Mouse (Mus musculus) heart, embryonic 12.5 days (tissue): ENCODE measurements at regions not wholly inside any gene's neighbourhood (a gene's known extent, or its start where the extent isn't known, plus 50 kb on each side); places are given as distances from the start of the nearest gene placed in this dataset.

Experiments used
- ATAC-seq: fragments of 200-750 bp; cut with Nextera tagmentation; 2 replicates; pipeline ENCODE4 v1.8.0; 2017; ENCODE audit warnings: moderate TSS enrichment, moderate library complexity; ENCODE audit not compliant: insufficient number of reproducible peaks, low FRiP score
- H3K27ac ChIP-seq: fragments of 300-500 bp; sonication (generic); 2 replicates; pipeline ENCODE4 v1.5.1; 2016; ENCODE audit warnings: mild to moderate bottlenecking, moderate library complexity; ENCODE audit not compliant: poor library complexity, severe bottlenecking
- H3K27me3 ChIP-seq: fragments of 300-500 bp; sonication (generic); replicated peaks from 2 replicates; pipeline ENCODE4 v1.6.1; 2016; ENCODE audit warnings: mild to moderate bottlenecking, moderate library complexity
- H3K36me3 ChIP-seq: fragments of 300-500 bp; sonication (generic); 2 replicates; pipeline ENCODE4 v1.6.1; 2016; ENCODE audit warnings: mild to moderate bottlenecking, moderate library complexity
- H3K4me1 ChIP-seq: fragments of 300-500 bp; sonication (generic); replicated peaks from 2 replicates; pipeline ENCODE4 v1.6.1; 2016; ENCODE audit warnings: mild to moderate bottlenecking
- H3K4me2 ChIP-seq: fragments of 300-500 bp; sonication (generic); 2 replicates; pipeline ENCODE4 v1.6.1; 2016; ENCODE audit warnings: mild to moderate bottlenecking, moderate library complexity
- H3K4me3 ChIP-seq: fragments of 300-500 bp; sonication (generic); 2 replicates; pipeline ENCODE4 v1.5.1; 2016; ENCODE audit warnings: mild to moderate bottlenecking
- H3K9ac ChIP-seq: fragments of 300-500 bp; sonication (generic); 2 replicates; pipeline ENCODE4 v1.6.1; 2016; ENCODE audit warnings: mild to moderate bottlenecking, moderate library complexity
- H3K9me3 ChIP-seq: fragments of 300-500 bp; sonication (generic); replicated peaks from 2 replicates; pipeline ENCODE4 v1.6.1; 2016; ENCODE audit warnings: mild to moderate bottlenecking, moderate library complexity
- WGBS: fragments of 180-500 bp; shearing (Covaris S2); methylation state at CpG from one replicate; pipeline ENCODE4 v1.1.7; 2016; 5-methylcytosine and 5-hydroxymethylcytosine counted together

GRCm38 (mm10) chr5:100268111-100268878 lies 108.7 kb upstream of the Tmem150c start:
- Histone ChIP-seq H3K36me3 (no peaks in the 10 kb centered on the region), H3K4me3 (no peak overlapping the region), H3K9me3 (peaks cover 11% of the 10 kb centered on the region; the same call in 1 of the 2 replicates), H3K4me2 (no peak overlapping the region), H3K27me3 (no peaks in the 10 kb centered on the region), H3K27ac (no peak overlapping the region), H3K4me1 (peaks cover 8% of the 10 kb centered on the region), H3K9ac (no peak overlapping the region)
- 71% methylated on average over 8 of the region's 8 CpGs for WGBS
- ATAC-seq, result no peak

- Histone ChIP-seq H3K36me3 (no peaks in the 10 kb centered on the region), H3K4me1 (peaks cover 8% of the 10 kb centered on the region), H3K27ac (no peak overlapping the region), H3K9ac (peak overlapping the region; percentile 7; the same call in 1 of the 2 replicates), H3K4me2 (no peak overlapping the region), H3K9me3 (0 out of 2 replicates have a peak, but pooled peaks cover 3% of the 10 kb centered on the region), H3K27me3 (no peaks in the 10 kb centered on the region), H3K4me3 (no peak overlapping the region)
- ATAC-seq, result no peak
- WGBS, result 59% methylated on average over 17 of the region's 17 CpGs
Observed at GRCm38 (mm10) chr5:100266671-100267510, 107.3 kb upstream of the Tmem150c start.

- 68% methylated on average over 8 of the region's 8 CpGs for WGBS
- Histone ChIP-seq H3K36me3 (no peaks in the 10 kb centered on the region), H3K4me3 (no peak overlapping the region), H3K9me3 (no peaks in the 10 kb centered on the region), H3K27me3 (no peaks in the 10 kb centered on the region), H3K9ac (no peak overlapping the region), H3K4me1 (peaks cover 27% of the 10 kb centered on the region), H3K27ac (peak overlapping the region; percentile 86), H3K4me2 (peak overlapping the region; percentile 11)
- peak; percentile 44 for ATAC-seq
Observed at GRCm38 (mm10) chr5:100259803-100260693, 100.4 kb upstream of the Tmem150c start.

- peak overlapping the region; percentile 86 for H3K27ac ChIP-seq
- no peak overlapping the region for H3K4me3 ChIP-seq
- H3K9ac ChIP-seq, result no peak overlapping the region
- WGBS, result 52% methylated on average over 12 of the region's 12 CpGs
- H3K4me2 ChIP-seq, result peak overlapping the region; percentile 11
- H3K9me3 ChIP-seq, result no peaks in the 10 kb centered on the region
- H3K4me1 ChIP-seq, result peaks cover 33% of the 10 kb centered on the region
- H3K36me3 ChIP-seq, result no peaks in the 10 kb centered on the region
- no peaks in the 10 kb centered on the region for H3K27me3 ChIP-seq
- ATAC-seq, result peak; percentile 37
Observed at GRCm38 (mm10) chr5:100258952-100259710, 99.5 kb upstream of the Tmem150c start.

- no peaks in the 10 kb centered on the region for H3K27me3 ChIP-seq
- H3K9me3 ChIP-seq, result no peaks in the 10 kb centered on the region
- H3K27ac ChIP-seq, result no peak overlapping the region
- H3K4me2 ChIP-seq, result no peak overlapping the region
- no peaks in the 10 kb centered on the region for H3K36me3 ChIP-seq
- no peak overlapping the region for H3K9ac ChIP-seq
- WGBS, result 84% methylated on average over 9 of the region's 9 CpGs
- no peak overlapping the region for H3K4me3 ChIP-seq
- peaks cover 32% of the 10 kb centered on the region for H3K4me1 ChIP-seq
- no peak for ATAC-seq
Observed at GRCm38 (mm10) chr5:100255276-100255675, 95.7 kb upstream of the Tmem150c start.

GRCm38 (mm10) chr5:100252036-100252435 lies 92.4 kb upstream of the Tmem150c start:
- Histone ChIP-seq H3K9ac (no peak overlapping the region), H3K9me3 (no peaks in the 10 kb centered on the region), H3K36me3 (no peaks in the 10 kb centered on the region), H3K4me3 (no peak overlapping the region), H3K27me3 (peaks cover 5% of the 10 kb centered on the region; the same call in 1 of the 2 replicates), H3K4me1 (peaks cover 9% of the 10 kb centered on the region; the same call in 1 of the 2 replicates), H3K4me2 (no peak overlapping the region), H3K27ac (no peak overlapping the region)
- WGBS, result 90% methylated on average over 6 of the region's 6 CpGs
- ATAC-seq, result no peak

GRCm38 (mm10) chr5:100249757-100250156 lies 90.1 kb upstream of the Tmem150c start:
- Histone ChIP-seq H3K9ac (no peak overlapping the region), H3K4me2 (no peak overlapping the region), H3K27ac (no peak overlapping the region), H3K4me1 (0 out of 2 replicates have a peak, but pooled peaks cover 3% of the 10 kb centered on the region), H3K4me3 (no peak overlapping the region), H3K36me3 (no peaks in the 10 kb centered on the region), H3K9me3 (no peaks in the 10 kb centered on the region), H3K27me3 (peaks cover 18% of the 10 kb centered on the region)
- 42% methylated on average over 3 of the region's 3 CpGs for WGBS
- ATAC-seq, result no peak

- H3K27me3 ChIP-seq, result peaks cover 21% of the 10 kb centered on the region
- no peak overlapping the region for H3K27ac ChIP-seq
- H3K9me3 ChIP-seq, result no peaks in the 10 kb centered on the region
- no peak overlapping the region for H3K4me3 ChIP-seq
- no peak for ATAC-seq
- 73% methylated on average over 5 of the region's 5 CpGs for WGBS
- no peaks in the 10 kb centered on the region for H3K36me3 ChIP-seq
- H3K9ac ChIP-seq, result no peak overlapping the region
- no peak overlapping the region for H3K4me2 ChIP-seq
- no peaks in the 10 kb centered on the region for H3K4me1 ChIP-seq
Observed at GRCm38 (mm10) chr5:100248611-100249010, 89.0 kb upstream of the Tmem150c start.

GRCm38 (mm10) chr5:100246709-100247108 lies 87.1 kb upstream of the Tmem150c start:
- no peak for ATAC-seq
- Histone ChIP-seq H3K4me1 (no peaks in the 10 kb centered on the region), H3K9ac (no peak overlapping the region), H3K27ac (no peak overlapping the region), H3K4me2 (no peak overlapping the region), H3K36me3 (no peaks in the 10 kb centered on the region), H3K4me3 (no peak overlapping the region), H3K9me3 (peaks cover 2% of the 10 kb centered on the region; the same call in 1 of the 2 replicates), H3K27me3 (peaks cover 21% of the 10 kb centered on the region)
- WGBS, result 88% methylated on average over 2 of the region's 2 CpGs

GRCm38 (mm10) chr5:100244811-100245210 lies 85.2 kb upstream of the Tmem150c start:
- Histone ChIP-seq H3K4me3 (no peak overlapping the region), H3K36me3 (no peaks in the 10 kb centered on the region), H3K9me3 (peaks cover 6% of the 10 kb centered on the region; the same call in 1 of the 2 replicates), H3K27ac (no peak overlapping the region), H3K4me1 (peaks cover 1% of the 10 kb centered on the region; the same call in 1 of the 2 replicates), H3K9ac (no peak overlapping the region), H3K4me2 (no peak overlapping the region), H3K27me3 (peaks cover 21% of the 10 kb centered on the region)
- 66% methylated on average over 3 of the region's 3 CpGs for WGBS
- no peak for ATAC-seq
